Comparison of ENCODE assay signal across 19 mouse cellular contexts in genomic region chr10:59848953-59849352, GRCm38 (mm10). TPM values are rescaled to one million over a fixed set of nuclear protein-coding genes. Genes with fewer than 3 reads are reported as not detected.
A peak's percentile ranks its signal among the peaks of the same experiment; 100 is the strongest.
DNase-seq lines count a peak whose midpoint lies in the region; ATAC-seq and TF ChIP-seq lines count a peak whose summit lies in the region.
"Had no signal": no experiment of that assay in that cellular context is flagged by ENCODE, and none has a peak within 500 bp of the region (broad histone marks: within the 10 kb centered on the region; RNA-seq: fewer than 3 reads in every experiment).

No protein-coding gene starts in this region.

- 59% methylated on average over 9 of the region's 9 CpGs for WGBS in limb, embryonic 10.5 days

- DNase-seq in kidney, adult 11 months, result peak; percentile 21
- no peak for DNase-seq in kidney, postnatal 14 days
- peak; percentile 54 for DNase-seq in brain, adult 2 months (ENCODE audit: low read depth, low spot score)
- no peak for DNase-seq in limb, embryonic 10.5 days (ENCODE audit: low spot score)
- DNase-seq in adrenal gland, adult (ENCODE audit: inconsistent age in 2 of 2, low spot score in 1 of 2), result no peak
- DNase-seq: adrenal gland, postnatal 10 days; cerebellum, adult 11 months; cerebellum, postnatal 10 days; lung, adult 2 months; midbrain, embryonic 14.5 days; retina, postnatal 1 day had no signal

- peak overlapping the region; percentile 39; the same call in 1 of the 2 replicates for H3K4me3 ChIP-seq in E14TG2a.4 (replicated peaks; ENCODE audit: low read length)
- H3K4me3 ChIP-seq in limb, embryonic 10.5 days, result no peak overlapping the region
- H3K4me3 ChIP-seq: forebrain, embryonic 10.5 days; hindbrain, embryonic 12.5 days; left cerebral cortex, adult 2 months; liver, embryonic 12.5 days; megakaryocyte, embryonic 14.5 days had no signal

- no peaks in the 10 kb centered on the region for H3K36me3 ChIP-seq in E14TG2a.4 (ENCODE audit: insufficient read depth, low read length)
- H3K36me3 ChIP-seq in limb, embryonic 10.5 days, result 0 out of 2 replicates have a peak, but pooled peaks cover 2% of the 10 kb centered on the region
- H3K36me3 ChIP-seq: forebrain, embryonic 10.5 days; liver, embryonic 12.5 days had no signal

- ATAC-seq in monocyte, adult 5-6 weeks (replicated peaks; ENCODE audit: insufficient number of reproducible peaks, low FRiP score, low TSS enrichment, poor library complexity, severe bottlenecking), result no peak
- ATAC-seq: liver, embryonic 12.5 days; Patski had no signal

- no peaks in the 10 kb centered on the region for H3K9me3 ChIP-seq in E14TG2a.4 (ENCODE audit: low read length)
- H3K9me3 ChIP-seq in limb, embryonic 10.5 days (replicated peaks), result no peaks in the 10 kb centered on the region
- H3K9me3 ChIP-seq: forebrain, embryonic 10.5 days; hindbrain, embryonic 12.5 days; liver, embryonic 12.5 days; megakaryocyte, embryonic 14.5 days had no signal

- H3K27me3 ChIP-seq in E14TG2a.4 (ENCODE audit: insufficient read depth, low read length), result no peaks in the 10 kb centered on the region
- H3K27me3 ChIP-seq in limb, embryonic 10.5 days (ENCODE audit: low read depth, poor library complexity, severe bottlenecking), result no peaks in the 10 kb centered on the region
- H3K27me3 ChIP-seq: hindbrain, embryonic 12.5 days; liver, embryonic 12.5 days; megakaryocyte, embryonic 14.5 days; Patski had no signal

- H3K27ac ChIP-seq in limb, embryonic 10.5 days, result 0 out of 2 replicates have a peak overlapping the region, but pooled peaks have one; percentile 9
- H3K27ac ChIP-seq: forebrain, embryonic 10.5 days; hindbrain, embryonic 12.5 days; left cerebral cortex, adult 2 months; liver, embryonic 12.5 days had no signal

- peaks cover 29% of the 10 kb centered on the region for H3K4me1 ChIP-seq in E14TG2a.4 (replicated peaks; ENCODE audit: low read depth, low read length)
- peaks cover 27% of the 10 kb centered on the region for H3K4me1 ChIP-seq in limb, embryonic 10.5 days
- H3K4me1 ChIP-seq: hindbrain, embryonic 12.5 days; liver, embryonic 12.5 days had no signal

- TF ChIP-seq CTCF in E14TG2a.4 (conservative IDR thresholded peaks at IDR 0.05; ENCODE audit: low read length), result no peak

RNA-seq across cellular contexts. Expression of gene Dnajb12, which starts 30.4 kb away (rescaled TPM):
- 25.8 and 28.2 TPM in 2 replicates for polyA plus RNA-seq in limb, embryonic 10.5 days (2016; fragmentation: Nextera tagmentation; extraction: Ambion mirVana)
- total RNA-seq in monocyte, adult 5-6 weeks (2017), result 29.6 to 41.9 TPM (median 30.0 TPM) in 3 replicates

Comparison
In these comparisons a context has a peak if more than half of its experiments do, and no peak if none do; other contexts are left out.
1. DNase-seq: peak in kidney, adult 11 months (single experiment) and brain, adult 2 months (single experiment); none in kidney, postnatal 14 days (single experiment), limb, embryonic 10.5 days (single experiment) and adrenal gland, adult (0 of 2).